In the genomic region with DNA sequence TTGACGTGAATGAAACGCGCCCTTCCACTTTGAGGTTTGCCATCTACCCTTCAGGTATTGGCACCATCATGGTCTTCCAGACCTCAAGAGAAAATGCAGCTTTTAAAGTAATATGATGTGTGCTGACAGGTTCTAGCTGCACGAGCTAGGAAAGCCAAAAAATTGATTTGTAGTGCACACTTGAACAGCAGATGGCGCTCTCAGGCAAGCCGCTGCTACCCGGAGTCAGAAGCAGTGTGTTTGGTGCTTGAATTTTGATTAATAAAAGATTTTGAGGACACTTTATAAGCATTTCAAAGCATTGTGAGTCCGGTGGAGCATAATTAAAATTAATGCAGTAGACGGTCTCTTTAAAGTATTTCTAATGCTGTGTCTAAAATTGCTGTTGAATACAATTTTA, we compare ENCODE assay signal across 8 mouse cellular contexts. TPM values are rescaled to one million over a fixed set of nuclear protein-coding genes. Genes with fewer than 3 reads are reported as not detected.
DNase-seq lines count a peak whose midpoint lies in the region; ATAC-seq and TF ChIP-seq lines count a peak whose summit lies in the region.

No protein-coding gene starts in this region.

- no peak for TF ChIP-seq EP300 in liver, embryonic 14.5 days (IDR thresholded peaks at IDR 0.05; ENCODE audit: low read depth)

- no peak overlapping the region for H3K4me3 ChIP-seq in forebrain, embryonic 11.5 days (ENCODE audit: low read depth, low read length)
- no peak overlapping the region for H3K4me3 ChIP-seq in liver, embryonic 14.5 days (ENCODE audit: insufficient read depth in 1 of 2, low read depth in 2 of 2, low read length in 2 of 2)
- H3K4me3 ChIP-seq in neural tube, embryonic 14.5 days (ENCODE audit: low read depth, low read length), result no peak overlapping the region

- 0 out of 2 replicates have a peak, but pooled peaks have one; percentile 47 for ATAC-seq in forebrain, embryonic 11.5 days (replicated peaks; ENCODE audit: low FRiP score)
- ATAC-seq in liver, embryonic 14.5 days (ENCODE audit: insufficient read depth), result no peak
- 0 out of 2 replicates have a peak, but pooled peaks have one; percentile 21 for ATAC-seq in neural tube, embryonic 14.5 days (ENCODE audit: low read depth)

- no peak overlapping the region for H3K27ac ChIP-seq in forebrain, embryonic 11.5 days (ENCODE audit: low read depth, low read length)
- no peak overlapping the region for H3K27ac ChIP-seq in liver, embryonic 14.5 days
- no peak overlapping the region for H3K27ac ChIP-seq in neural tube, embryonic 14.5 days (ENCODE audit: low read depth, low read length)

- no peaks in the 10 kb centered on the region for H3K9me3 ChIP-seq in forebrain, embryonic 11.5 days (ENCODE audit: control insufficient read depth, low read length)
- H3K9me3 ChIP-seq in liver, embryonic 14.5 days (ENCODE audit: control insufficient read depth, low read length), result no peaks in the 10 kb centered on the region
- no peaks in the 10 kb centered on the region for H3K9me3 ChIP-seq in neural tube, embryonic 14.5 days (ENCODE audit: control insufficient read depth, low read length)

- 6% methylated on average over 9 of the region's 9 CpGs for WGBS in forebrain, embryonic 11.5 days
- 5% methylated on average over 9 of the region's 9 CpGs for WGBS in liver, embryonic 14.5 days (ENCODE audit: insufficient replicate concordance)
- WGBS in neural tube, embryonic 14.5 days, result 5% methylated on average over 9 of the region's 9 CpGs

- H3K4me2 ChIP-seq in forebrain, embryonic 11.5 days (ENCODE audit: low read depth, low read length, severe bottlenecking), result no peak overlapping the region
- no peak overlapping the region for H3K4me2 ChIP-seq in liver, embryonic 14.5 days (ENCODE audit: low read depth)
- no peak overlapping the region for H3K4me2 ChIP-seq in neural tube, embryonic 14.5 days (ENCODE audit: low read depth, low read length)

- DNase-seq in 3T3-L1 (ENCODE audit: low read depth, low spot score), result peak; percentile 76
- DNase-seq in CD8-positive naive resting alpha-beta T cell, adult 2 months (ENCODE audit: low read depth in 2 of 2, low spot score in 2 of 2), result peak; percentile 34 to 58
- DNase-seq in c-Kit-positive CD71-negative TER-119-negative erythroid progenitor cells, embryonic 14.5 days (ENCODE audit: low read depth), result peak; percentile 24
- DNase-seq in forebrain, embryonic 11.5 days (ENCODE audit: low spot score), result peak; percentile 80
- peak; percentile 73 for DNase-seq in induced T-regulatory cell, adult 2 months (ENCODE audit: low read depth)
- no peak for DNase-seq in liver, embryonic 14.5 days (ENCODE audit: low read depth in 3 of 3, low spot score in 3 of 3)
- DNase-seq in urinary bladder, postnatal 36 days (ENCODE audit: low spot score in 2 of 2), result peak; percentile 50 to 52

- H3K4me1 ChIP-seq in forebrain, embryonic 11.5 days (replicated peaks; ENCODE audit: control insufficient read depth, insufficient read depth, low read length), result no peaks in the 10 kb centered on the region
- H3K4me1 ChIP-seq in liver, embryonic 14.5 days (replicated peaks; ENCODE audit: control insufficient read depth in 2 of 2, insufficient read depth in 2 of 2, low read length in 1 of 2), result no peaks in the 10 kb centered on the region
- no peaks in the 10 kb centered on the region for H3K4me1 ChIP-seq in neural tube, embryonic 14.5 days (ENCODE audit: control insufficient read depth, insufficient read depth, low read length)

- no peaks in the 10 kb centered on the region for H3K36me3 ChIP-seq in forebrain, embryonic 11.5 days (ENCODE audit: control insufficient read depth, insufficient read depth, low read length)
- no peaks in the 10 kb centered on the region for H3K36me3 ChIP-seq in liver, embryonic 14.5 days (replicated peaks; ENCODE audit: control insufficient read depth, insufficient read depth, low read depth)
- H3K36me3 ChIP-seq in neural tube, embryonic 14.5 days (ENCODE audit: control insufficient read depth, insufficient read depth, low read length), result no peaks in the 10 kb centered on the region

- TF ChIP-seq CTCF in liver, embryonic 14.5 days (IDR thresholded peaks at IDR 0.05; ENCODE audit: low read depth), result peak; percentile 75

- no peaks in the 10 kb centered on the region; the same call in 1 of the 2 replicates for H3K27me3 ChIP-seq in forebrain, embryonic 11.5 days (ENCODE audit: control insufficient read depth, insufficient read depth, low read length)
- no peaks in the 10 kb centered on the region for H3K27me3 ChIP-seq in liver, embryonic 14.5 days (ENCODE audit: control insufficient read depth, insufficient read depth, low read length)
- H3K27me3 ChIP-seq in neural tube, embryonic 14.5 days (ENCODE audit: control insufficient read depth, insufficient read depth, low read length), result no peaks in the 10 kb centered on the region

- H3K9ac ChIP-seq in forebrain, embryonic 11.5 days (ENCODE audit: low read length), result no peak overlapping the region
- H3K9ac ChIP-seq in liver, embryonic 14.5 days (replicated peaks), result no peak overlapping the region
- H3K9ac ChIP-seq in neural tube, embryonic 14.5 days (replicated peaks; ENCODE audit: low read depth, low read length), result no peak overlapping the region

RNA-seq across cellular contexts. Expression of a gene that starts 16.4 kb away (rescaled TPM):
- 0.36 TPM in 1 of 2 replicates, not detected in the other for polyA plus RNA-seq in forebrain, embryonic 11.5 days (2014; fragmentation: Nextera tagmentation; extraction: Ambion mirVana)
- polyA plus RNA-seq in liver, embryonic 14.5 days (2012; rRNA removed), result not detected in 2 replicates
- polyA plus RNA-seq in liver, embryonic 14.5 days (2014; fragmentation: Nextera tagmentation; extraction: Ambion mirVana), result not detected in 2 replicates
- polyA plus RNA-seq in neural tube, embryonic 14.5 days (2014; fragmentation: Nextera tagmentation; extraction: Ambion mirVana), result 0.19 and 0.27 TPM in 2 replicates

RNA-seq across cellular contexts. Expression of a gene that starts 54.5 kb away (rescaled TPM):
- polyA plus RNA-seq in forebrain, embryonic 11.5 days (2014; fragmentation: Nextera tagmentation; extraction: Ambion mirVana), result 3.4 and 4.9 TPM in 2 replicates
- polyA plus RNA-seq in liver, embryonic 14.5 days (2012; rRNA removed), result 1.2 and 1.9 TPM in 2 replicates
- polyA plus RNA-seq in liver, embryonic 14.5 days (2014; fragmentation: Nextera tagmentation; extraction: Ambion mirVana), result 1.2 TPM in 2 replicates
- 1.8 and 2.7 TPM in 2 replicates for polyA plus RNA-seq in neural tube, embryonic 14.5 days (2014; fragmentation: Nextera tagmentation; extraction: Ambion mirVana)

Comparison
In these comparisons a context has a peak if more than half of its experiments do, and no peak if none do; other contexts are left out.
1. DNase-seq: peak in 3T3-L1 (single experiment), CD8-positive naive resting alpha-beta T cell, adult 2 months (2 of 2), c-Kit-positive CD71-negative TER-119-negative erythroid progenitor cells, embryonic 14.5 days (single experiment), forebrain, embryonic 11.5 days (single experiment), induced T-regulatory cell, adult 2 months (single experiment) and urinary bladder, postnatal 36 days (2 of 2); none in liver, embryonic 14.5 days (0 of 3).